ENCODE assay signal across 10 mouse cellular contexts in the genomic region with DNA sequence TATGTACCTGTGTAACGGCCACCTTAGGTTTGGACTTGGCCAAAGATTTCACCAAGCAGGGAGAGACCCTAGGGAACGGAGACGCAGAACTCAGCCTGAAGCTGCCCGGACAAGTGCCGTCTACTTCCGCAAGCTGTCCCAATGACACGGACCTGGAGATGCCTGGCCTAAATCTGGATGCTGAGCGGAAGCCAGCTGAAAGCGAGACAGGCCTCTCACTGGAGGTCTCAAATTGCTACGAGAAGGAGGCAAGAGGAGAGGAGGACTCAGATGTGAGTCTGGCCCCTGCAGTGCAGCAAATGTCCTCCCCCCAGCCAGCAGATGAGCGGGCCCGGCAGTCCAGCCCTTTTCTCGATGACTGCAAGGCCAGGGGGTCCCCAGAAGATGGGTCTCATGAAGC. TPM values are rescaled to one million over a fixed set of nuclear protein-coding genes. Genes with fewer than 3 reads are reported as not detected.
A peak's percentile ranks its signal among the peaks of the same experiment; 100 is the strongest.
DNase-seq lines count a peak whose midpoint lies in the region; ATAC-seq and TF ChIP-seq lines count a peak whose summit lies in the region.
"Had no signal": no experiment of that assay in that cellular context is flagged by ENCODE, and none has a peak within 500 bp of the region (broad histone marks: within the 10 kb centered on the region; RNA-seq: fewer than 3 reads in every experiment).

No protein-coding gene starts in this region.

- H3K4me1 ChIP-seq in embryonic facial prominence, embryonic 15.5 days = peaks cover 54% of the 10 kb centered on the region
- H3K4me1 ChIP-seq in olfactory bulb, adult 2 months (ENCODE audit: control insufficient read depth, insufficient read depth, low read length) = peaks cover 45% of the 10 kb centered on the region

- H3K9me3 ChIP-seq in embryonic facial prominence, embryonic 15.5 days (replicated peaks) = no peaks in the 10 kb centered on the region

- 58% methylated on average over 13 of the region's 13 CpGs for WGBS in embryonic facial prominence, embryonic 15.5 days
- 64% methylated on average over 13 of the region's 13 CpGs for WGBS in olfactory bulb, adult 2 months

- H3K27me3 ChIP-seq in embryonic facial prominence, embryonic 15.5 days = no peaks in the 10 kb centered on the region

- H3K36me3 ChIP-seq in embryonic facial prominence, embryonic 15.5 days = no peaks in the 10 kb centered on the region

- no peak for ATAC-seq in embryonic facial prominence, embryonic 15.5 days (ENCODE audit: insufficient number of reproducible peaks, low FRiP score, low TSS enrichment, low read depth)

- intact Hi-C loops in left cerebral cortex, adult 2 months (cut with DNase I) = loop anchor here (5.0 kb wide), 2 partner anchors 44 to 51 kb away; no protein-coding TSS in a partner anchor

- no peak for TF ChIP-seq POLR2A in olfactory bulb, adult 2 months (IDR thresholded peaks at IDR 0.05; ENCODE audit: insufficient read depth, low read depth, low read length)

- TF ChIP-seq CTCF in left cerebral cortex, adult 2 months (IDR thresholded peaks at IDR 0.05) = no peak
- TF ChIP-seq CTCF in olfactory bulb, adult 2 months (IDR thresholded peaks at IDR 0.05; ENCODE audit: insufficient read depth, low read depth, low read length) = no peak

- no peak for DNase-seq in left cerebral cortex, adult 2 months (ENCODE audit: extremely low spot score in 1 of 2, low spot score in 2 of 2)
- no peak for DNase-seq in left cerebral cortex, adult 8-10 months (ENCODE audit: low spot score in 2 of 2)
- peak; percentile 78 for DNase-seq in gastrocnemius, postnatal 25 days
- DNase-seq in adrenal gland, postnatal 14 days = no peak
- DNase-seq in frontal cortex, postnatal 25 days (ENCODE audit: low spot score in 2 of 2) = no peak
- DNase-seq: kidney, postnatal 25 days; lung, adult 2 months; thymus, postnatal 4 days had no signal

- no peak overlapping the region for H3K4me3 ChIP-seq in left cerebral cortex, adult 2 months
- no peak overlapping the region for H3K4me3 ChIP-seq in embryonic facial prominence, embryonic 15.5 days (replicated peaks)
- no peak overlapping the region for H3K4me3 ChIP-seq in olfactory bulb, adult 2 months (ENCODE audit: insufficient read depth, low read depth, low read length)

- no peak overlapping the region for H3K4me2 ChIP-seq in embryonic facial prominence, embryonic 15.5 days (replicated peaks)

- peak overlapping the region; percentile 89 for H3K27ac ChIP-seq in left cerebral cortex, adult 2 months
- peak overlapping the region; percentile 85 for H3K27ac ChIP-seq in embryonic facial prominence, embryonic 15.5 days (replicated peaks)
- H3K27ac ChIP-seq in olfactory bulb, adult 2 months (ENCODE audit: insufficient read depth, low read depth, low read length) = peak overlapping the region; percentile 74

- H3K9ac ChIP-seq in embryonic facial prominence, embryonic 15.5 days = no peak overlapping the region

RNA-seq across cellular contexts. Expression of gene Pdcd4, which starts 40.7 kb away (rescaled TPM):
- 100 to 1,000 TPM; 102 to 114 TPM for total RNA-seq in left cerebral cortex, adult 2 months (2021)
- total RNA-seq in left cerebral cortex, adult 8-10 months (2022) = 100 to 1,000 TPM in 2 of 4 experiments, 10 to 100 TPM in 2; 95.8 to 102 (median 98.8) TPM
- 111 and 122 TPM in 2 replicates for polyA plus RNA-seq in embryonic facial prominence, embryonic 15.5 days (2015; fragmentation: Nextera tagmentation; extraction: Ambion mirVana)
- total RNA-seq in gastrocnemius, postnatal 25 days (2021) = 10 to 100 TPM; 11.7 to 21.0 TPM
- polyA plus RNA-seq in olfactory bulb, adult 2 months (2012; ENCODE audit: insufficient read depth, insufficient read length, low replicate concordance, missing spikeins) = not detected in 2 replicates
- total RNA-seq in adrenal gland, postnatal 14 days (2021) = 109 and 110 TPM in 2 replicates
